Mouse (Mus musculus) effector memory CD4-positive, alpha-beta T cell, adult 7 months (primary cell): ENCODE data around the gene Scnm1. TPM values are rescaled to one million over a fixed set of nuclear protein-coding genes. Genes with fewer than 3 reads are reported as not detected.

Experiments used
- polyA plus RNA-seq: library from polyadenylated mRNA; unstranded; fragments of 100-300 nt; shearing (Covaris generic); gene quantifications from one replicate; pipeline ENCODE4 v1.2.1, GENCODE M21; 2017

Gene Scnm1
- 58.6 TPM for polyA plus RNA-seq

GRCm38 (mm10) chr3:95133680-95134101 lies at the start of gene Scnm1, which contains the start of gene Lysmd1:
Scnm1 (minus strand) TSS chr3:95134011.
Lysmd1 (plus strand) TSS chr3:95134088.

DNA sequence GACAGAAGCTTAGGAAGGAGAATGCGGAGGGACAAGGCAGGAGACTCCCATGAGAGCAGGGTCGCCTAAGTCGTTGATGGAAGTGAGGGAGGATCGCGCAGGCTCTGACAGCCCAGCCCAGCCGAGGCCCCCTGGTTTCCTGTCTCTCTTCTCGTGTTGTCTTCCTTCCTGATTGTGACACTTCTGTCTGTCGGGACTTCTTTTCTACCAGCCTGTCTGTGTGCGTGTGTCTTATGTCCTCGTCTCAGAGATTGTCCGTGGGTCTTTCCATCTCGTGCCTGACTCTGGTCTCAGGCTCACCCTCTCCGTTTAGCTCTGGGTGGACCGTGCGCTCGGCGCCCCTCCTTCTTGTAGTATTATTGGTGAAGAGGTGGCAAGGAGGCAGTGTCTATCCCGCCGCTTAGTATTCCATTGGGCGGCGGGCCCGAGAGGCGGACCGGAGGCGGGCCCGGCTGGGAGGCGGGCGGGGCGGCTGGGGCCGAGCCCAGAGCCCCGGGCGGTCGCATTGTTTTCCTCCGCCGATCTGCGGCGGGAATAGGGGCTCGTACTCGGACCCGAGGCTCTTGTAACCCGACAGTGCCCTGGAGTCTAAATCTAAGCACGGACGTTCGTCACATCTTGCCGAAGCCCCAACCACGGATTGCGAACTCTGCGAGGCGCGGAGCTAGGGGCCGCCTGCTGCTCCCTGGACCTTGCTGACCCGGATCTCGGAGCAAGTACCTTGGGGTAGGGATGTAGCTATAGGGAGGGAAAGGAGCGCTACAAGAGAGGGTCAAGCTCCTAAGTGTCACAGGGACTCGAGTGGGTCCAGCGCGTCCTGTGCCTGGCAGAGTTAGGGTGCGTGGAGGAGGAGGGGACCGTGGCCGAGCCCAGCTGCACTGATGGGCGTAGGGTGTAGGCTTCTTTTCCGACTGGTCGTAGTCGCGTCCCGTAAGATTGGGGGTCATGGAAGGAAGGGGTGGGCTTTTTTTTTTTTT lies 26.5 kb upstream of the Scnm1 start, which contains the start of gene Sema6c:
Gene Sema6c (plus strand): TSS at position 471 of the 977 bp plus-strand sequence.

DNA sequence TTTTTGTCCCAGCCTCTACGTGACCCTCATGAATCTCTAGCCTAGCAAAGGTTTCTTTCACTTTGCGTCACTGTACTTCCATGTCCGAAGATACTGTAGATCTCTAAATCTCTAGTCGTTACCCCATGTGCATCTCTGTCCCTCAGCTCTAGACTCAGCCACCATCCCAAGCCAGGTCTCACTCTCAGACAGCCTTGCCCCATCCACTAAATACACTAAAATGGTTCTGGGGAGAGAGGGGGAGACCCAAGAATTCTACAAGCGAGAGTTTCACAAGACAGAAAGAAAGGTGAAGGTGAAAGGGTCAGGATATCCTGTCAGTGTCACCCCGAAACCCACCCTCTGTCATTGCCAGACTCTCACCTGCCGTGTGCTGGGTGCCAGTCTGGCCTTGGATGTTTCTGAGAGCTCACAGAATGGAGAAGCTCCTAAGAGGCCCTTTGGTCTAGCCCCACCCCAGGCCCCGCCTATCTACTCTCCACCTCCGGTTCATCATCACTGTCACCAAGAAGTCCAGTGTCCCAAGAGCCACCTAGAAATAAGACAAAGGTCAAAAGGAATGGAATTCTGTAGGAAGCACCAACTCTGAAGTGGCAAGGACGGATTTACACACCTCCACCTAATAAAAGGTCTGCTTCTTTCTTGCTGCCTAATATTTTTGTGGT lies 8.3 kb upstream of the Scnm1 start, which contains the start of gene Tnfaip8l2:
Gene Tnfaip8l2 (minus strand): TSS at position 409 of the 665 bp plus-strand sequence.

GRCm38 (mm10) chr3:95124246-95124645 lies 9.6 kb downstream of the Scnm1 start, which contains the start of gene Tmod4:
Tmod4 (plus strand) TSS chr3:95124476.

GRCm38 (mm10) chr3:95110911-95111726 lies 22.7 kb downstream of the Scnm1 start, which contains the start of gene Vps72:
Vps72 (plus strand) TSS chr3:95111022.

DNA sequence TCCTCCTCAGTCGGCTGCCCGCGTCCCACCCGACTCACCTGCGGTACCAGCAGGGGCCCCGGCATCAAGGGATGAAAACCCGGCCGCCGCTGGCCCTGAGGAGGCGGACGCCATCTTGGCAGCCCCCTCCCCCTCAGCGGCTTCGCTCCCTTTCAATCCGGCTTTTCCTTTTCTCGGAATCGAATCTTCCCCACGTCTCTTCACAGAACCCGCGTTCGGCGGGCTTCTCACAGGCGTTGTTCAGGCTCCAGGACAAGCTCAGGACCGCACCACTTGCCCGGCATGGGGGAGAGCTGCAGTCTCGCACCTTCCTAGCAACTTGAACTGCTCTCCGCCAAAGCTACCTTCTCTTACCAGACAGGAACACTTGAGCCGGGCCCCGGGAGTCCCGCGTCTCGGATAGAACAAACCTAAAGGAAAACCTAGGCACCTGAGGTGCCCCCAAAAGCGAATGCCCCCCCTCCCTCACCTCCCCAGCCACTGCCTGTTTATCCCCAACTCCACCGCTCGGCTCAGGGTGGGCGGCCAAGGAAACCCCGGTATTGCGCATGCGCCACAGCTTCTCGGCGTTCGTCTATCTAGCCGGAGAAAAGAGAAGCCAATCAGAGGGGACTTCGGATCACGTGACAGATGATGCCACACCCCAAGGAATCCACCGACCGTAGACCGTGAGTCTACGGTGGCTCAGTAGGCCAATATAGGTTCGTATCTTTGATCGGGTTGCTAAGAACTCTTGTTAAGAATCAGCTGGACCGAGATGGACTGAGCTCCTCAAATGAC lies 27.3 kb downstream of the Scnm1 start, which contains the start of gene Pip5k1a:
Gene Pip5k1a (minus strand): TSS at position 593 of the 780 bp plus-strand sequence.

Other genes starting within 250 kb of the Scnm1 start
- gene Psmb4, start 247.1 kb downstream of the Scnm1 start, polyA plus RNA-seq: 221 TPM
- gene Selenbp1, start 201.0 kb downstream of the Scnm1 start, polyA plus RNA-seq: 0.55 TPM
- gene Rfx5, start 179.9 kb downstream of the Scnm1 start, polyA plus RNA-seq: 15.9 TPM
- 17.4 TPM for gene Pi4kb, start 159.3 kb downstream of the Scnm1 start, polyA plus RNA-seq
- 42.4 TPM for gene Zfp687, start 118.6 kb downstream of the Scnm1 start, polyA plus RNA-seq
- gene Psmd4, start 91.4 kb downstream of the Scnm1 start, polyA plus RNA-seq: 289 TPM
- gene Pip5k1a, start 27.1 kb downstream of the Scnm1 start, polyA plus RNA-seq: 31.1 TPM
- gene Vps72, start 23.0 kb downstream of the Scnm1 start, polyA plus RNA-seq: 82.6 TPM
- gene Tmod4, start 9.5 kb downstream of the Scnm1 start, polyA plus RNA-seq: 1.4 TPM
- 29.5 TPM for gene Lysmd1, start 77 bp upstream of the Scnm1 start, polyA plus RNA-seq
- 282 TPM for gene Tnfaip8l2, start 8.3 kb upstream of the Scnm1 start, polyA plus RNA-seq
- 1.2 TPM for gene Sema6c, start 26.4 kb upstream of the Scnm1 start, polyA plus RNA-seq
- 22.4 TPM for gene Gabpb2, start 83.9 kb upstream of the Scnm1 start, polyA plus RNA-seq
- 307 TPM for gene Cdc42se1, start 94.7 kb upstream of the Scnm1 start, polyA plus RNA-seq
- gene Mllt11, start 98.2 kb upstream of the Scnm1 start, polyA plus RNA-seq: 8.7 TPM
- gene Gm128, start 107.6 kb upstream of the Scnm1 start, polyA plus RNA-seq: 0.77 TPM
- gene Bnipl, start 117.2 kb upstream of the Scnm1 start, polyA plus RNA-seq: not detected
- 27.4 TPM for gene Mindy1, start 147.3 kb upstream of the Scnm1 start, polyA plus RNA-seq
- gene Prune1, start 148.1 kb upstream of the Scnm1 start, polyA plus RNA-seq: 8.4 TPM
- 2.0 TPM for gene Anxa9, start 173.2 kb upstream of the Scnm1 start, polyA plus RNA-seq
- 204 TPM for gene Cers2, start 180.8 kb upstream of the Scnm1 start, polyA plus RNA-seq
- gene Setdb1, start 223.2 kb upstream of the Scnm1 start, polyA plus RNA-seq: 20.6 TPM